Comparison of ENCODE assay signal across 24 mouse cellular contexts in genomic region chr3:84395840-84396239, GRCm38 (mm10).
"Had no signal": no experiment of that assay in that cellular context is flagged by ENCODE, and none has a peak within 500 bp of the region (broad histone marks: within the 10 kb centered on the region; RNA-seq: fewer than 3 reads in every experiment).

No protein-coding gene starts in this region.

- H3K27me3 ChIP-seq: heart, embryonic 15.5 days; hindbrain, embryonic 13.5 days; hindbrain, embryonic 15.5 days; kidney, embryonic 15.5 days; limb, embryonic 13.5 days had no signal

- DNase-seq: gastrocnemius, postnatal 14 days; gastrocnemius, postnatal 36 days; heart, adult 11 months; heart, adult 2 months; heart, postnatal 14 days; heart, postnatal 36 days; kidney, adult 11 months; kidney, adult 2 months; kidney, adult 9 months; kidney, postnatal 14 days; kidney, postnatal 36 days; layer of hippocampus, adult 9-11 months; layer of hippocampus, postnatal 36 days; left cerebral cortex, postnatal 4 days had no signal

- H3K9ac ChIP-seq: heart, embryonic 13.5 days; heart, embryonic 15.5 days; hindbrain, embryonic 13.5 days; hindbrain, embryonic 15.5 days; kidney, embryonic 15.5 days; limb, embryonic 13.5 days had no signal

- ATAC-seq: hindbrain, postnatal 0 days; intestine, embryonic 16.5 days had no signal

- H3K27ac ChIP-seq: heart, adult 2 months; heart, embryonic 13.5 days; heart, embryonic 15.5 days; hindbrain, embryonic 13.5 days; hindbrain, embryonic 15.5 days; hindbrain, postnatal 0 days; kidney, embryonic 15.5 days; kidney, postnatal 0 days; limb, embryonic 13.5 days had no signal

- H3K4me1 ChIP-seq: hindbrain, embryonic 13.5 days; hindbrain, embryonic 15.5 days; kidney, embryonic 15.5 days; limb, embryonic 13.5 days had no signal

- H3K4me3 ChIP-seq: heart, adult 2 months; heart, embryonic 13.5 days; heart, embryonic 15.5 days; hindbrain, embryonic 13.5 days; hindbrain, embryonic 15.5 days; kidney, embryonic 15.5 days; limb, embryonic 13.5 days had no signal

- H3K36me3 ChIP-seq: heart, embryonic 13.5 days; heart, embryonic 15.5 days; hindbrain, embryonic 13.5 days; hindbrain, embryonic 15.5 days; kidney, embryonic 15.5 days; limb, embryonic 13.5 days had no signal

- H3K4me2 ChIP-seq: heart, embryonic 11.5 days; heart, embryonic 13.5 days; heart, embryonic 15.5 days; hindbrain, embryonic 13.5 days; hindbrain, embryonic 15.5 days; kidney, embryonic 15.5 days; limb, embryonic 13.5 days had no signal

- H3K9me3 ChIP-seq: heart, embryonic 15.5 days; hindbrain, embryonic 13.5 days; hindbrain, embryonic 15.5 days; limb, embryonic 13.5 days had no signal
